Mouse (Mus musculus) left cerebral cortex, adult 9 months (tissue): ENCODE measurements at regions not wholly inside any gene's neighbourhood (a gene's known extent, or its start where the extent isn't known, plus 50 kb on each side); places are given as distances from the start of the nearest gene placed in this dataset.

Experiments
- DNase-seq, 2 experiments: peaks; one replicate each; pipeline ENCODE4 v3.0.0; 2022; ENCODE audit warnings: low spot score in 2 of 2

- peak in 1 of 2 experiments; percentile 4 for DNase-seq
These were observed 483.7 kb upstream of the Nrg3 start for GRCm38 (mm10) chr14:39956588-39956987.

GRCm38 (mm10) chr14:39944708-39945107 is 471.8 kb upstream of the Nrg3 start:
- DNase-seq: no peak
